Mouse (Mus musculus) lung, embryonic 14.5 days (tissue): ENCODE data around the gene Hpgd. TPM values are rescaled to one million over a fixed set of nuclear protein-coding genes. Genes with fewer than 3 reads are reported as not detected.
"Not testable (repeated sequence)": the region's sequence is repeated elsewhere in the genome, so short reads cannot be mapped to it uniquely, and the experiment has no call there.

Experiments
- ATAC-seq: fragments of 200-750 bp; cut with Nextera tagmentation; 2 replicates; pipeline ENCODE4 v1.8.0; 2017; ENCODE audit warnings: mild to moderate bottlenecking, moderate TSS enrichment, moderate library complexity; ENCODE audit not compliant: insufficient read depth
- DNase-seq: peaks from one replicate; pipeline ENCODE4 v3.0.0-alpha.2; 2015
- H3K27ac ChIP-seq: fragments of 300-500 bp; sonication (generic); 2 replicates; pipeline ENCODE4 v1.5.1; 2014; ENCODE audit warnings: low read depth, mild to moderate bottlenecking, moderate library complexity
- H3K27me3 ChIP-seq: fragments of 300-500 bp; sonication (generic); 2 replicates; pipeline ENCODE4 v1.6.1; 2014; ENCODE audit warnings: low read length, control low read depth; ENCODE audit not compliant: insufficient read depth
- H3K36me3 ChIP-seq: fragments of 300-500 bp; sonication (generic); 2 replicates; pipeline ENCODE4 v1.6.1; 2014; ENCODE audit warnings: control low read depth; ENCODE audit not compliant: insufficient read depth
- H3K4me1 ChIP-seq: fragments of 300-500 bp; sonication (generic); 2 replicates; pipeline ENCODE4 v1.6.1; 2014; ENCODE audit warnings: antibody characterized with exemption, control low read depth; ENCODE audit not compliant: insufficient read depth
- H3K4me2 ChIP-seq: fragments of 300-500 bp; sonication (generic); 2 replicates; pipeline ENCODE4 v1.6.1; 2014; ENCODE audit warnings: mild to moderate bottlenecking
- H3K4me3 ChIP-seq: fragments of 300-500 bp; sonication (generic); 2 replicates; pipeline ENCODE4 v1.5.1; 2014; ENCODE audit warnings: low read depth, low read length
- H3K9ac ChIP-seq: fragments of 300-500 bp; sonication (generic); 2 replicates; pipeline ENCODE4 v1.6.1; 2014
- H3K9me3 ChIP-seq: fragments of 300-500 bp; sonication (generic); 2 replicates; pipeline ENCODE4 v1.6.1; 2016; ENCODE audit warnings: low read depth, low read length, control low read depth
- CTCF ChIP-seq: IDR thresholded peaks from 2 replicates; pipeline ENCODE4 v1.5.1; 2016; ENCODE audit warnings: antibody characterized with exemption, low read depth
- WGBS: fragments of 180-500 bp; shearing (Covaris S2); extraction: QIAGEN DNeasy Blood & Tissue Kit; methylation state at CpG from one replicate; pipeline ENCODE4 v1.1.7; 2014; 5-methylcytosine and 5-hydroxymethylcytosine counted together
- polyA plus RNA-seq: library from polyadenylated mRNA; unstranded; fragments of >200 nt; fragmentation: Nextera tagmentation; extraction: Ambion mirVana; gene quantifications from 2 replicates; pipeline ENCODE4 v1.2.1, GENCODE M21; 2014

The Hpgd gene
- polyA plus RNA-seq, 1 experiment from 2014 or later = 15.6 TPM

GRCm38 (mm10) chr8:56293480-56293879 is 905 bp upstream of the Hpgd start:
- peaks cover 5% of the 10 kb centered on the region for H3K4me1 ChIP-seq
- H3K4me2 ChIP-seq = peak overlapping the region; percentile 83
- peak; percentile 32; the same call in 1 of the 2 replicates for ATAC-seq
- no peak for TF ChIP-seq CTCF
- peak; percentile 57 for DNase-seq
- no peaks in the 10 kb centered on the region for H3K36me3 ChIP-seq
- H3K9ac ChIP-seq = no peak overlapping the region
- 9% methylated on average over 8 of the region's 8 CpGs for WGBS
- peak overlapping the region; percentile 9; the same call in 1 of the 2 replicates for H3K4me3 ChIP-seq
- no peak overlapping the region for H3K27ac ChIP-seq
- H3K27me3 ChIP-seq = no peaks in the 10 kb centered on the region
- no peaks in the 10 kb centered on the region for H3K9me3 ChIP-seq

- peak overlapping the region; percentile 50 for H3K4me3 ChIP-seq
- peak; percentile 55 for DNase-seq
- H3K36me3 ChIP-seq = no peaks in the 10 kb centered on the region
- no peaks in the 10 kb centered on the region for H3K9me3 ChIP-seq
- no peak overlapping the region for H3K27ac ChIP-seq
- H3K27me3 ChIP-seq = no peaks in the 10 kb centered on the region
- H3K4me1 ChIP-seq = peaks cover 5% of the 10 kb centered on the region
- ATAC-seq = peak; percentile 26; the same call in 1 of the 2 replicates
- H3K9ac ChIP-seq = peak overlapping the region; percentile 58
- peak overlapping the region; percentile 83 for H3K4me2 ChIP-seq
- no peak for TF ChIP-seq CTCF
- WGBS = 17% methylated on average over 14 of the region's 14 CpGs
Measured at GRCm38 (mm10) chr8:56294886-56295555, 636 bp downstream of the Hpgd start.

GRCm38 (mm10) chr8:56299421-56299820 is 5.0 kb downstream of the Hpgd start:
- Histone ChIP-seq H3K9me3 (no peaks in the 10 kb centered on the region), H3K9ac (no peak overlapping the region), H3K27ac (no peak overlapping the region), H3K4me3 (no peak overlapping the region), H3K4me1 (peaks cover 5% of the 10 kb centered on the region), H3K4me2 (no peak overlapping the region), H3K36me3 (no peaks in the 10 kb centered on the region), H3K27me3 (no peaks in the 10 kb centered on the region)
- DNase-seq (peak; percentile 9), ATAC-seq (no peak)
- WGBS = 67% methylated on average over 5 of the region's 5 CpGs
- TF ChIP-seq CTCF = no peak

GRCm38 (mm10) chr8:56301303-56301702 is 6.9 kb downstream of the Hpgd start:
- H3K36me3 ChIP-seq, H3K9me3 ChIP-seq, H3K4me2 ChIP-seq, H3K9ac ChIP-seq, DNase-seq, ATAC-seq, H3K27me3 ChIP-seq, H3K4me1 ChIP-seq, H3K4me3 ChIP-seq, H3K27ac ChIP-seq: not testable (repeated sequence)
- WGBS = 81% methylated on average over 2 of the region's 3 CpGs

- Histone ChIP-seq H3K27me3 (no peaks in the 10 kb centered on the region), H3K4me1 (no peaks in the 10 kb centered on the region), H3K27ac (no peak overlapping the region), H3K9me3 (no peaks in the 10 kb centered on the region), H3K4me2 (no peak overlapping the region), H3K36me3 (no peaks in the 10 kb centered on the region), H3K4me3 (no peak overlapping the region), H3K9ac (no peak overlapping the region)
- WGBS = 53% methylated on average over 7 of the region's 7 CpGs
- no peak for DNase-seq
- TF ChIP-seq CTCF = no peak
- no peak for ATAC-seq
Measured at GRCm38 (mm10) chr8:56304595-56304994, 10.2 kb downstream of the Hpgd start.

GRCm38 (mm10) chr8:56313622-56314021 is 19.2 kb downstream of the Hpgd start:
- Histone ChIP-seq H3K36me3 (no peaks in the 10 kb centered on the region), H3K9ac (no peak overlapping the region), H3K4me2 (no peak overlapping the region), H3K9me3 (no peaks in the 10 kb centered on the region), H3K27ac (no peak overlapping the region), H3K27me3 (no peaks in the 10 kb centered on the region), H3K4me1 (no peaks in the 10 kb centered on the region), H3K4me3 (no peak overlapping the region)
- DNase-seq (no peak), ATAC-seq (no peak)
- 87% methylated on average over 2 of the region's 2 CpGs for WGBS
- TF ChIP-seq CTCF = no peak

GRCm38 (mm10) chr8:56315189-56315588 is 20.8 kb downstream of the Hpgd start:
- ATAC-seq (no peak), DNase-seq (no peak)
- no peak for TF ChIP-seq CTCF
- Histone ChIP-seq H3K4me3 (no peak overlapping the region), H3K4me2 (no peak overlapping the region), H3K9me3 (no peaks in the 10 kb centered on the region), H3K36me3 (no peaks in the 10 kb centered on the region), H3K27ac (no peak overlapping the region), H3K4me1 (no peaks in the 10 kb centered on the region), H3K27me3 (no peaks in the 10 kb centered on the region), H3K9ac (no peak overlapping the region)
- WGBS = 74% methylated on average over 3 of the region's 3 CpGs

- H3K36me3 ChIP-seq = no peaks in the 10 kb centered on the region
- 89% methylated on average over 1 of the region's 1 CpGs for WGBS
- no peaks in the 10 kb centered on the region for H3K4me1 ChIP-seq
- TF ChIP-seq CTCF = no peak
- H3K9ac ChIP-seq = no peak overlapping the region
- H3K27me3 ChIP-seq = no peaks in the 10 kb centered on the region
- DNase-seq (no peak), ATAC-seq (no peak)
- H3K4me2 ChIP-seq = no peak overlapping the region
- H3K27ac ChIP-seq = no peak overlapping the region
- H3K4me3 ChIP-seq = no peak overlapping the region
- no peaks in the 10 kb centered on the region for H3K9me3 ChIP-seq
Measured at GRCm38 (mm10) chr8:56323276-56323675, 28.9 kb downstream of the Hpgd start.
